Mouse (Mus musculus): Measurements from ENCODE around the gene Hist1h2be. TPM values are rescaled to one million over a fixed set of nuclear protein-coding genes. Genes with fewer than 3 reads are reported as not detected.
A peak's percentile ranks its signal among the peaks of the same experiment; 100 is the strongest.
"Not testable (repeated sequence)": the region's sequence is repeated elsewhere in the genome, so short reads cannot be mapped to it uniquely, and the experiment has no call there.

The Hist1h2be gene
- polyA plus RNA-seq, 1 experiment from 2014 or later: 1.7 TPM

DNA sequence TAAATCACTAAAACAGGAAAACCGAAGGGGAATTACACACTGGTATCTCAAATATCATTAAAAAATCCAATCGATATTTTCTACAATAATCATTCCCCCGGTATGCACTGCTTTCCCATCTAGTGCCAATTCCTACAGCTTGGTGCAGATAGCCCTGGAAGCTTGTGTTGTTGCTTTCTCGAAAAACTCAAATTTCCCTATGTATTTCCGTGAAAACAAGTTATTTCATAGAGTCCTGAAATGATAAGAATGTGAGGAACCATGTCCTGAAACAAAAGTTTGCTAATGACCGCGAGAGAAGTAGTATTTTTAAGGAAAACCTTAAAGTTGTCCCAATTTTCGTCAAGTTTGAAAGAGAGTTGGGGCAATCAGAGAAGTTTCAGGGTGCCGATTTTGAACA, 66.5 kb downstream of the Hist1h2be start:
- 15% methylated on average over 9 of the region's 9 CpGs for WGBS
- peaks cover 21% of the 10 kb centered on the region for H3K4me1 ChIP-seq (replicated peaks)
- H3K27ac ChIP-seq: peak overlapping the region; percentile 97
- no peak for ATAC-seq (replicated peaks; ENCODE audit: insufficient number of reproducible peaks, insufficient read depth, low FRiP score, low read depth)
- no peaks in the 10 kb centered on the region for H3K27me3 ChIP-seq
- no peaks in the 10 kb centered on the region for H3K9me3 ChIP-seq (replicated peaks)
- no peaks in the 10 kb centered on the region for H3K36me3 ChIP-seq
- peak overlapping the region; percentile 59 for H3K4me3 ChIP-seq
- H3K9ac ChIP-seq: peak overlapping the region; percentile 86; the same call in 1 of the 2 replicates
- H3K4me2 ChIP-seq: peak overlapping the region; percentile 95

GRCm38 (mm10) chr13:23552962-23553361, 68.0 kb downstream of the Hist1h2be start, which contains the start of gene Hist1h1d:
Gene Hist1h1d (plus strand): TSS chr13:23553262.
- Histone ChIP-seq H3K4me3 (no peak within 1 kb of the TSS), H3K27me3 (no peaks in the 10 kb centered on the region), H3K4me1 (replicated peaks) (peaks cover 21% of the 10 kb centered on the region), H3K36me3 (no peaks in the 10 kb centered on the region), H3K9ac (0 out of 2 replicates have a peak within 1 kb of the TSS, but pooled peaks have one; percentile 86), H3K27ac (peak within 1 kb of the TSS; percentile 97), H3K9me3 (replicated peaks) (no peaks in the 10 kb centered on the region), H3K4me2 (peak within 1 kb of the TSS; percentile 95)
- no peak for ATAC-seq (replicated peaks; ENCODE audit: insufficient number of reproducible peaks, insufficient read depth, low FRiP score, low read depth)

GRCm38 (mm10) chr13:23551931-23552914, 68.7 kb downstream of the Hist1h2be start:
- H3K9me3 ChIP-seq (replicated peaks): no peaks in the 10 kb centered on the region
- no peak for ATAC-seq (replicated peaks; ENCODE audit: insufficient number of reproducible peaks, insufficient read depth, low FRiP score, low read depth)
- WGBS: 44% methylated on average over 8 of the region's 8 CpGs
- H3K27ac ChIP-seq: peak overlapping the region; percentile 91
- no peaks in the 10 kb centered on the region for H3K36me3 ChIP-seq
- H3K4me2 ChIP-seq: peak overlapping the region; percentile 75
- H3K4me3 ChIP-seq: peak overlapping the region; percentile 53
- no peak overlapping the region for H3K9ac ChIP-seq
- peaks cover 21% of the 10 kb centered on the region for H3K4me1 ChIP-seq (replicated peaks)
- H3K27me3 ChIP-seq: no peaks in the 10 kb centered on the region

DNA sequence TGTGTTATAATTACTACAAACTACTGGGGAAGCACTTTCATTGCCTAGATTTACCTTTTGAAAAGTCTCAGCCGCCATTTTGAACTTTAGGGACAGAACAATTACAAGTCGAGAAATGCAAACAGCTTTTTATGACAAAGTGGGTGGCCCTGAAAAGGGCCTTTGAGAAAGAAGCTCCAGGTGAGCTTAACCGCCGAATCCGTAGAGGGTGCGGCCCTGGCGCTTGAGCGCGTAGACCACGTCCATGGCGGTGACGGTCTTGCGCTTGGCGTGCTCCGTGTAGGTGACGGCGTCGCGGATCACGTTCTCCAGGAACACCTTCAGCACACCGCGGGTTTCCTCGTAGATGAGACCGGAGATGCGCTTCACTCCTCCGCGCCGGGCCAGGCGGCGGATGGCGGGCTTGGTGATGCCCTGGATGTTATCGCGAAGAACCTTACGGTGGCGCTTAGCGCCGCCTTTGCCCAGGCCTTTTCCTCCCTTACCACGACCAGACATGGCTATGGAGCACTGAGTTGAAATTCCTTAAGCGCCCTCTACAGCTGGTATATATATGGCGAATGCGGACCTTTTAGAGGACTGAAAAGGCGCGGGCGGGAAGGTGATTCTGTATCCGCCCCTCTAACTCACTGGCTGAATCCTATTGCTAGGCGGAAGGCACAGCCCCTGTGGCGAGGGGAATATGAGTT, 69.6 kb downstream of the Hist1h2be start, which contains the start of gene Hist1h4f:
TSS of gene Hist1h4f (minus strand) at position 503 of the 689 bp plus-strand sequence.
- not testable (repeated sequence) for H3K36me3 ChIP-seq; H3K9me3 ChIP-seq (replicated peaks); H3K27me3 ChIP-seq
- peak within 1 kb of the TSS; percentile 57 for H3K9ac ChIP-seq
- peaks cover 18% of the 10 kb centered on the region for H3K4me1 ChIP-seq (replicated peaks)
- H3K4me2 ChIP-seq: peak within 1 kb of the TSS; percentile 75
- H3K27ac ChIP-seq: peak within 1 kb of the TSS; percentile 91
- peak; percentile 84 for ATAC-seq (replicated peaks; ENCODE audit: insufficient number of reproducible peaks, insufficient read depth, low FRiP score, low read depth)
- H3K4me3 ChIP-seq: peak within 1 kb of the TSS; percentile 53
- WGBS: under 1% methylated on average over 47 of the region's 47 CpGs

- no peak for ATAC-seq (replicated peaks; ENCODE audit: insufficient number of reproducible peaks, insufficient read depth, low FRiP score, low read depth)
- Histone ChIP-seq H3K27me3 (no peaks in the 10 kb centered on the region), H3K27ac (peak overlapping the region; percentile 91), H3K9ac (peak overlapping the region; percentile 57), H3K4me1 (replicated peaks) (peaks cover 18% of the 10 kb centered on the region), H3K36me3 (no peaks in the 10 kb centered on the region), H3K4me2 (peak overlapping the region; percentile 75), H3K4me3 (peak overlapping the region; percentile 53), H3K9me3 (replicated peaks) (no peaks in the 10 kb centered on the region)
- WGBS: 6% methylated on average over 3 of the region's 3 CpGs
These were observed 70.2 kb downstream of the Hist1h2be start for GRCm38 (mm10) chr13:23550761-23551145.

DNA sequence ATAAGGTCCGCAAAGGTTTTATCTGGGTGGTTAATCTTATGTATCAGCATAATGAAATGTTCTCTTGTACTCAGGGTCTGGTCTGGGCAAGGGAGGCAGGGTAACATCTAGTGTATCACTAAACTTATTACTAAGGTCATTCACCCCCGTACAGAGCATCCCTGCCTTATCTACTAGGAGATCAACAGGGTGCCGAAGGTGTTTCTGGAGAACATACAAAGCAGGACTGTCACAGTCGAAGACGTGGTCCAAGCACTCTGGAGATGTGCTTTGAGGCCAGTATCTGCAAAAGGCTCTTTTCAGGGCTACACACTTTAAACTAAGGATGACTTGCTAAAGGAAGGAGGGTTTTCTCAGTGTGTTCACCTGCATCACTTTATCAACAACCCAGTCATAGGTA, 74.2 kb downstream of the Hist1h2be start:
- no peak overlapping the region for H3K4me2 ChIP-seq
- no peaks in the 10 kb centered on the region for H3K27me3 ChIP-seq
- no peaks in the 10 kb centered on the region for H3K9me3 ChIP-seq (replicated peaks)
- peaks cover 13% of the 10 kb centered on the region for H3K4me1 ChIP-seq (replicated peaks)
- H3K27ac ChIP-seq: no peak overlapping the region
- 61% methylated on average over 5 of the region's 5 CpGs for WGBS
- no peak overlapping the region for H3K9ac ChIP-seq
- no peak for ATAC-seq (replicated peaks; ENCODE audit: insufficient number of reproducible peaks, insufficient read depth, low FRiP score, low read depth)
- no peak overlapping the region for H3K4me3 ChIP-seq
- H3K36me3 ChIP-seq: no peaks in the 10 kb centered on the region

GRCm38 (mm10) chr13:23544787-23545120, 76.2 kb downstream of the Hist1h2be start:
- H3K4me3 ChIP-seq: peak overlapping the region; percentile 58
- peak; percentile 5; the same call in 1 of the 2 replicates for ATAC-seq (replicated peaks; ENCODE audit: insufficient number of reproducible peaks, insufficient read depth, low FRiP score, low read depth)
- peak overlapping the region; percentile 92 for H3K27ac ChIP-seq
- not testable (repeated sequence) for H3K27me3 ChIP-seq; H3K4me1 ChIP-seq (replicated peaks); H3K9me3 ChIP-seq (replicated peaks); H3K36me3 ChIP-seq
- H3K9ac ChIP-seq: 0 out of 2 replicates have a peak overlapping the region, but pooled peaks have one; percentile 33
- H3K4me2 ChIP-seq: peak overlapping the region; percentile 77
- WGBS: 0% methylated on average over 14 of the region's 14 CpGs

DNA sequence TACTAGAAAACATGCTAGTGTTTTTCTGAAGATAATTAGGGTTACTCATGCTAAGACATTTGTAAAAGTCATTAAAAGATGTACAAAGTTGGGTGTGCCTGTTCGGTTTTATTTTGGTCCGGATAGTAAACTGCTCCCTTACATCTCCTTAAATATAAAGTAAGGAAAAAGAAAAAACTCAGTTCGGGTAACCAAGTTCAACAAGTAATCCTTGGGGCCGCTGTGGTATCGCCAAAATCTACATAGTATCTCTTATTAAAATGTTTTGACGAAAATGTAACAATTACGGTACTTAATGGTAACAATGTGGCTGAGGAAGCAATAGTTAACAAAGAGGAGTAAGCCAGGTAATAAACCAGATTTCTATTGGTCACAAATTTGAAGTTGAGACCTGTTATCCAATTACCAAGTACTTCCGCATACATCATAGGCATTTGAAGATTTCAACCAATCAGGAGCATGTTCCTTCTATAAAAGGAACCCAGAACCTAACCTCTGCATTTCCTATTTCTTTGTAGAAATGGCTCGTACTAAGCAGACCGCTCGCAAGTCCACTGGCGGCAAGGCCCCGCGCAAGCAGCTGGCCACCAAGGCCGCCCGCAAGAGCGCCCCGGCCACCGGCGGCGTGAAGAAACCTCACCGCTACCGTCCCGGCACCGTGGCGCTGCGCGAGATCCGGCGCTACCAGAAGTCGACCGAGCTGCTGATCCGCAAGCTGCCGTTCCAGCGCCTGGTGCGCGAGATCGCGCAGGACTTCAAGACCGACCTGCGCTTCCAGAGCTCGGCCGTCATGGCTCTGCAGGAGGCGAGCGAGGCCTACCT, 76.7 kb downstream of the Hist1h2be start, which contains the start of gene Hist1h3f:
TSS of gene Hist1h3f (plus strand) at position 88 of the 822 bp plus-strand sequence.
- WGBS: 1% methylated on average over 27 of the region's 45 CpGs
- H3K4me1 ChIP-seq (replicated peaks): peaks cover 5% of the 10 kb centered on the region; the same call in 1 of the 2 replicates
- H3K4me2 ChIP-seq: peak within 1 kb of the TSS; percentile 77
- peak; percentile 88 for ATAC-seq (replicated peaks; ENCODE audit: insufficient number of reproducible peaks, insufficient read depth, low FRiP score, low read depth)
- H3K9ac ChIP-seq: peak within 1 kb of the TSS; percentile 65
- H3K36me3 ChIP-seq: no peaks in the 10 kb centered on the region
- no peaks in the 10 kb centered on the region for H3K27me3 ChIP-seq
- H3K27ac ChIP-seq: peak within 1 kb of the TSS; percentile 92
- peak within 1 kb of the TSS; percentile 58 for H3K4me3 ChIP-seq
- no peaks in the 10 kb centered on the region for H3K9me3 ChIP-seq (replicated peaks)

GRCm38 (mm10) chr13:23542999-23543607, 77.8 kb downstream of the Hist1h2be start, which contains the start of gene Hist1h2bh:
Gene Hist1h2bh (minus strand): TSS chr13:23543392.
- H3K4me1 ChIP-seq (replicated peaks); H3K9me3 ChIP-seq (replicated peaks); H3K27me3 ChIP-seq; H3K36me3 ChIP-seq: not testable (repeated sequence)
- Histone ChIP-seq H3K9ac (peak within 1 kb of the TSS; percentile 53), H3K27ac (peak within 1 kb of the TSS; percentile 92), H3K4me3 (peak within 1 kb of the TSS; percentile 58), H3K4me2 (peak within 1 kb of the TSS; percentile 77)
- under 1% methylated on average over 39 of the region's 42 CpGs for WGBS
- ATAC-seq (replicated peaks; ENCODE audit: insufficient number of reproducible peaks, insufficient read depth, low FRiP score, low read depth): peak; percentile 91

- not testable (repeated sequence) for H3K9me3 ChIP-seq (replicated peaks); H3K36me3 ChIP-seq; H3K27me3 ChIP-seq; ATAC-seq (replicated peaks; ENCODE audit: insufficient number of reproducible peaks, insufficient read depth, low FRiP score, low read depth); H3K4me1 ChIP-seq (replicated peaks)
- peak overlapping the region; percentile 58 for H3K4me3 ChIP-seq
- peak overlapping the region; percentile 87 for H3K27ac ChIP-seq
- WGBS: 19% methylated on average over 3 of the region's 3 CpGs
- H3K4me2 ChIP-seq: peak overlapping the region; percentile 77
- peak overlapping the region; percentile 52 for H3K9ac ChIP-seq
These were observed 78.5 kb downstream of the Hist1h2be start for GRCm38 (mm10) chr13:23542225-23542980.
